Mouse (Mus musculus) liver, embryonic 14 days (tissue): Measurements from ENCODE around the gene Otud7a. TPM values are rescaled to one million over a fixed set of nuclear protein-coding genes. Genes with fewer than 3 reads are reported as not detected.

Experiments
- polyA plus RNA-seq: library from polyadenylated mRNA; depleted of rRNA; stranded (reverse); fragments of >200 nt; gene quantifications from 2 replicates; pipeline ENCODE4 v1.2.3, GENCODE M21; 2012; rRNA removed

Otud7a gene
- polyA plus RNA-seq = 0.02 and 0.09 TPM in 2 replicates

DNA sequence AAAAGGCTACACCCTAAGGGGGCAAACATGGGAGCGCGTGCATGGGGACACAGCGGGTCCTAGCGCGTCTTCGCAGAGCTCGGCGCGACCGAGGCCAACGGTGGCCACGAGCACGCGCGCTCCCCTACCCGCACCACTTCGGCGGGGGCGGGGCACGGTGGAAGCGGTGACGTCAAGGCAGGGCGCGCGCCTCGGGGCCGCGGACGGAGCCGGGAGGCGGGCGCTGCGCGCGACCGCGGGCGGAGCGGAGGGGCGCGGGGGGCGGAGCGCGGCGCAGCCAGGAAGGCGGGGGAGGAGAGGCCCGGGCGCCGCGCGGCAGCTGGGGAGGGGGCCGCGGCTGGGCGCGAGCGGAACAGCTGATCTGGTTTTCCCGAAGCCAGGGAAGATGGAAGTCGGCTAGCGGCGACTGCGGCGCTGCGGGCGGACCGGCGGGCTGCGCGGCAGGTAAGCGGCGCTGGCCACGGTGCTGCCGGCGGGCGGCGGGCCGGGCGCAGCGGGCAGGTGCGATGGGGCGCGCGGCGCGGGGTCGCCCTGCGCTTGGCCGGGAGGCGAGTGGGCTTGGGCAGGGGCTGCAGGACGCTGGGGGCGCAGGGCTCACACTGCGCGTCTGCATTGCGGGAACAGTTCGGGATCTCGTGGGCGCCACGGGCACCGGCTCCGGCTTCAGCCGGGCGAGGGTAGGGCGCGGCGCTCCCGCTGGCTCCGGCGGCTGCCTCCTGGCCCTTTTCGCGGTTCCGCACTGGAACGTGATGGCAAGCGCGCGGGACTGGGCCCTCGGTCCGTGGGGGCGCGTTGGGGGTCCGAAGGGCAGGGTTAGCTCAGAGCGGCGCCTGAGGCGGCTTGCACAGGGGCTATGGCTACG lies at the start of gene Otud7a:
Otud7a (plus strand) TSS at position 268 of the 862 bp plus-strand sequence.

Other genes starting within 250 kb of the Otud7a start
- gene Chrna7, start 232.2 kb upstream of the Otud7a start, polyA plus RNA-seq = 0.05 and 0.06 TPM in 2 replicates